Mouse (Mus musculus) myocyte (in vitro differentiated cells): ENCODE results near the gene Gm6367. TPM values are rescaled to one million over a fixed set of nuclear protein-coding genes. Genes with fewer than 3 reads are reported as not detected.
"Not testable (repeated sequence)": the region's sequence is repeated elsewhere in the genome, so short reads cannot be mapped to it uniquely, and the experiment has no call there.

ENCODE experiments used
- H3K27me3 ChIP-seq: one replicate; pipeline ENCODE4 v1.6.1; 2011; ENCODE audit not compliant: control insufficient read depth, insufficient read depth, insufficient read length
- H3K36me3 ChIP-seq: one replicate; pipeline ENCODE4 v1.6.1; 2011; ENCODE audit not compliant: control insufficient read depth, insufficient read depth
- H3K4me2 ChIP-seq: one replicate; pipeline ENCODE4 v1.6.1; 2011; ENCODE audit warnings: low read depth, control low read depth
- H3K4me3 ChIP-seq: one replicate; pipeline ENCODE4 v1.5.1; 2011; ENCODE audit warnings: mild to moderate bottlenecking, control low read depth, moderate library complexity
- H3K79me2 ChIP-seq: one replicate; pipeline ENCODE4 v1.6.1; 2011; ENCODE audit not compliant: control insufficient read depth, insufficient read depth
- H3ac ChIP-seq: one replicate; pipeline ENCODE4 v1.6.1; 2011; ENCODE audit not compliant: control insufficient read depth, insufficient read length
- polyA plus RNA-seq: library from polyadenylated mRNA; unstranded; fragments of >200 nt; fragmentation: generic; extraction: Trizol; gene quantifications from one replicate; pipeline ENCODE4 v1.2.1, GENCODE M21; 2012; ENCODE audit warnings: missing spikeins

Gene Gm6367
- polyA plus RNA-seq, result not detected

- H3K4me2 ChIP-seq, H3K36me3 ChIP-seq, H3ac ChIP-seq, H3K4me3 ChIP-seq, H3K27me3 ChIP-seq, H3K79me2 ChIP-seq: not testable (repeated sequence)
Observed at GRCm38 (mm10) chr5:94988326-94988725, at the start of gene Gm6367. TSS of gene Gm6367 (plus strand) at chr5:94988626.

Other genes starting within 250 kb of the Gm6367 start
- gene Gm3183, start 123.2 kb upstream of the Gm6367 start, polyA plus RNA-seq, result not detected
- not detected for gene Gm7942, start 118.3 kb downstream of the Gm6367 start, polyA plus RNA-seq
- gene Gm16513, start 194.0 kb downstream of the Gm6367 start, polyA plus RNA-seq, result not detected